Mouse (Mus musculus): Measurements from ENCODE around the gene Cab39.
"Not testable (repeated sequence)": the region's sequence is repeated elsewhere in the genome, so short reads cannot be mapped to it uniquely, and the experiment has no call there.

Cab39 gene

DNA sequence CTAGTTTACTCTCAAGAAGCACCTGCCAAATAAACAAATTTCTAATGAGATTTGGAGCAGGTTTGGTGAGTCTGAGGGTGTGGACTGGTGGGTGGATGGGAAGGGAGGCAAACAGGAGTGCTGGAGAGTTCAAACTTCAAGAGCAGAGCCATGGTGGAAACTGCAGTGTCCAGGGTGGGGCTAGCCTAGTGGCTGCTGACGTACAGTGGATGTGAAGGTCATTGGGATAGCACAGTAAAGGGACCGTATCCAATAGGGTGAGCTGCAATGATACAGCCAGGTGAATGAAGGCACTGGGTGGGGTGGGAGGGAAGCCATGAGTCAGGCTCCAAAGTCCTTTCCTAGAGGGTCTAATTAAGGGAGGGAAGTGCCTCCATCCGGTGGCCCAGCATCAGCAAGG lies 2.7 kb upstream of the Cab39 start:
- in situ Hi-C loops (cut with MseI, MboI): no loop called here

DNA sequence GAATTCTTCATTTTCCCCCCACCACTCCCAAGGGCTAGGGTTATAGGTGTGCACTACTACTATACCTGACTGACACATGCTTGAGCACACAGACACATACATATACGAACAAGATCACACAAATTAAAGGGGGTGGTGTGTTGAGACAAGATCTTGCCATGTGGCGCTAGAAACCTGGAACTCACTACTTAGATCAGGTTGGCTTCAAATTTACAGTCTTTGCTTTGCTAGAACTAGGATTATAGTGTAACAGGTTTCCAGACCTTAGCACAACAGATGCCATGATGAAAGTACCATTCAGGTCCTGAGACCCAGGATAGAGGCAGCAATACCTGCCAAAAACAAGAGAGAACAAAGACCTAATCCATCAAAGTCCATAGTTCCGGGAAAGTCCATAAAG lies 1.8 kb upstream of the Cab39 start:
- in situ Hi-C loops (cut with MseI, MboI): no loop called here

DNA sequence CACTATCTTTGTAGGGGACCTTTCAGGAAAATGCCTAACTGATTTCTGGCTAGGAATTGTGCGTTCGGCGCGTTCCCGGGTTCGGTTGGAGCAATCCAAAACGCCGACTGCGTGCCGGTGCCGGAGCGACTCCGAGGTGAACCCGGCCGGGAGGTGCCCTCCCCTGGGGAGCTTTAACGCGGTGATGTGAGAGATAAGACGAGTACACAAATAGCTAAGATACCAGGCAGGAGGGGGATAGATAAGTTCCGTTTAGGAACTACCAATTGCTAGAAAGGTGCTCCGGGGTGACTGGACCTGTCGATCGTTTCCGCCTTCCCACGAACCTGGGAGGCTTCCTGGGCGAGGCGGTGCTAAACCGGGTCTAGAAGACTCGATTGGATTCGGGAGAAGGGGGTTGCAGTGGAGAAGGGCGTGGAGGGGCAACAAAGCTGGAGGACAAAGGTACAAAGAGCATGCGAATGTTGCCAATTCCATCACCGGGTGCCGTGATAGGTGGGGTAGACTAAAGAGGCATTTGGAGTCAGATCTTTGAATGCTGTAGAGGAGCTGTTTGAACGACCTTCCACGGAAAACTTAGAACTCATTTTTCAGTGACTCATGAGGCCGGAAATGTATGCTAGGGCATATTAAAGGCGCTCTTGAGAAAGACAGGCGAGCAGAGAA lies 998 bp downstream of the Cab39 start:
- in situ Hi-C loops (cut with MseI, MboI): no loop called here

DNA sequence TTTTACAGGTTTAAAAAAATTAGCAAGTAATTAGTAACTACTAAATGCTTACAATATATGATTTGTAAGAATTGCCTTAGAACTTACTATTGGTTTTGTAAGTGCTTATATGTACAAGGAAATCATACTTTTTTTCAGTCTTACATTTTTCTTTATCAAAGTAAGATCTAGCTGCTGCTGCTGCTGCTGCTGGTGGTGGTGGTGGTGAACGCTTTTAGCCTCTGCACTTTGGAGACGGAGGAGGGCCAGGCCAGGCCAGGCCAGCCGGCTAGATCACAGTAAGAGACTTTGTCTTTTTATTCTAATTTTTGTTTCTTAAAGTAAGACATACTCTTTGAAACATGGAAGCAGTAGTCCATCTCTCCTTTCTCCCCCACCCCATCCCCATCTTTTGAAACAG lies 2.0 kb downstream of the Cab39 start:
- in situ Hi-C loops (cut with MseI, MboI): no loop called here

DNA sequence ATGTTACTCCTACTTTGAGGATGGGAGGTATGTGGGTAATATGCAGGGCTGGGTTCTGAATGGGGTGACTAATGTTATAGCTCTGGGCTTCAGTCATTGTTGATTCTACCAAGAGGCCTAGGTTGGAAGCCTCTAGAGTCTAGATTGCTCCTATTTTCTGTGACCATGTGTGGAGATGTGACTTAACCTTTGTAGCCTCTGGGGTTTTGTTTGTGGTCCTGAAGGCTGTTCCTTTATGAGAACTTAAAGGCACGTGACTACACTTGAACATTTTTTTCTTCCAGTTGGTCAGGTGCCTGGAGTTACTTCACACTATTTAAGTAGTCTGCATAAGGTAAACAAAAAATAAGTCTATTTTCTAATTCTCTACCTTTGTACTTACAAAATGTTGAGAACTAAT lies 6.5 kb downstream of the Cab39 start:
- in situ Hi-C loops (cut with MseI, MboI): no loop called here

DNA sequence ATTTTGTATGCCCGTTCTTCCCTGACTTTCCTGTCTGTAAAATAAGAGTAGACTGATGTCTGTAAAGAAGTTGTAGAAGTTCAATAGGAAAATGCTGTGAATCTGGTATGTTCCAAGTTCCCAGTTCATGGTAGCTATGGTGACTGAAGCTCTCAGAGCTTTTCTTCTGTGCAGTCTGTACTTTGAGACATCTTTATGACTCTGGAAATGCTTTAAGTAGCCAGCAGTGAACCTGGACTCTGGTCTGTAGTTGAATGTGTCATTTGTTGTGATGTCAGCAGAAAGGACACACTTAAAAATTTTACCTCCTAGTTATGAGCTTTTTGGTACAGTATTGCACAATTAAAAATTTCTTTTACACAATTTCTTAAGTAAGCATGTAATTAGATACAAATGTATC lies 9.3 kb downstream of the Cab39 start:
- in situ Hi-C loops (cut with MseI, MboI): no loop called here

DNA sequence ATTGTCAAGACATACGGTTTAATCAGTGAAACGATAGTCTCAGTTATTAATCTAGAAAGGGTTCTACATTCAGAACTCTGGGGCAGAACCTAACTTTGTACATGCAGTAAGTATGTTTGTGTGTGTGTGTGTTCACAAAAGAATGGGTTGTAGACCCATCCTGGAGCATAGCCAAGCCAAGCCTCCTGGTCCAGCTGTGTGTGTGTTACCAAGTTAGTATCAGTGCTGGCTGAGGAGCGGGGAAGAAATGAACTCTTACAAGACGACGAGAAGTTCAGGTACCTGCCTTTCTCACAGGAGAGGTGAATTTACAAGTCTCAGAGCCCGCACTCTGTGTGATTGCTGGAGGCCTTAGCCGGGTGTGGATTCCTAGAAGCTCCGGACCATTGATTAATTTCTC lies 11.3 kb downstream of the Cab39 start:
- in situ Hi-C loops (cut with MseI, MboI): no loop called here

DNA sequence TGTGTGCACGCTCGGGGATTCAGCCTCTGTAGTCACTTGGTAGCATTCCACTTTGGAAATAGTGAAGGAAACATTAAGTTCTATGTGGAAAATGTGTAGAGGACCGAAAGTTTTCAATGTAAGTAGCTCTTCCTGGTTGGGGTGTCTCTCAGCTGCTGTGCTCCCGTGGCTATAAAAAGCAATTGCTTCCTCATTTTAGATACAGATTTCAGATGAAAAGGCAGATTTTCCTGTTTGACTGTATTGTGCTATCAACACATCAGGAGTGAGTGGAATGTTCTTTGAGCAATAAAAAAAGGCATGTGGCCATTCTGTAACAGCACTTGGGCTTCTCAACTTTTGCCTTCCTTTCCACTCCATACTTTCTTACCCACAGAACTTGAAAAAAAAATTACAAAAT lies 16.0 kb downstream of the Cab39 start:
- in situ Hi-C loops (cut with MseI, MboI): no loop called here

DNA sequence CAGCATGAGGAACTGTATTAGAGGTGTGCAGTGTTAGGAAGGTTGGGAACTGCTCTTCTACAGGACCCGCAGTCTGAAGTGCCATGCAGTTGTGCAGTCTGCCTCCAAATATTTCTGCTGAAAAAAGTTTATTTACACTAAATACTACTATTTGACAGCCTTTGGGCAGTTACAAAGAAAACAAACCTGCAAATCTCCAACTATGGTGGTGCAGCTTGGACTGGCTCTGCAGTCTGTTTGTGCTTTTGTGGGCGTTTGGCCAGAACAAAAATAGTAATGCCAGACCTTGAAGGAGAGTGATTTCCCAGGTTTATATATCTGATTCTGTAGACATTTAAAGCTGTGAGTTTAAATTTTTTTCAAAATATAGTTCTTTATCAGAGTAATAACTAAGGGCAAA lies 17.1 kb downstream of the Cab39 start:
- in situ Hi-C loops (cut with MseI, MboI): no loop called here

DNA sequence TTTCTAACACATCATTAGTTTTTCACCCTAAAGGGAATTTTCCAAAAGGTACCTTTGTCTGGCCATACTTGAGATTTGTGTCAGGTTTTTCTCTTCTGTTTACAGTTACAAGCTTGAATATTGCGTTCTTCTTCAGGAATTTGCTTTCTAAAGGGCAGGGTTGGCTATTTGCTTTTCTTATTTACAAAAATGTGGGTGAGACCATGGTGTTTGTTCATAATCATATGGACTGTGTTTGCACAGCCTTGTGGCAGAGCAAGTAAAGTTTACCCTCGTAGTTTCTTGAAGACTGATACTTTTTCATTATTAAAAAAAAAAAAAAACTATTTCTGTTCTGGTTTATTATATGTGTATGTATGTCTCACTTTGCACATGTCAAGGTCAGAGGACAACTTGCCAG lies 17.5 kb downstream of the Cab39 start:
- in situ Hi-C loops (cut with MseI, MboI): no loop called here

DNA sequence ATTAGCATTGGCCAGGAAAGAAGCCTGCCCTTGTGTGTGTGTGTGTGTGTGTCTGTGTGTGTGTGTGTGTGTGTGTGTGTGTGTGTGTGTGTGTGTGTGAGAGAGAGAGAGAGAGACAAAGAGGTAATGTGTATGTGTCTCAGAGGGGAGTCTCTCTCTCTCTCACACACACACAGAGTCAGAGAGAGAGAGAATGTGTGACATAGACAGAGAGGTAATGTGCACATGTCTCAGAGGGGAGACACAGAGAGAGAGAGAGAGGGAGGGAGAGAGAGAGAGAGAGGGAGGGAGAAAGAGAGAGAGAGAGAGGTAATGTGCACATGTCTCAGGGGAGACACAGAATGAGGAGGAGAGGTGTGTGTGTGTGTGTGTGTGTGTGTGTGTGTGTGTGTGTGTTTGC lies 21.0 kb downstream of the Cab39 start:
- in situ Hi-C loops (cut with MseI, MboI): not testable (repeated sequence)

DNA sequence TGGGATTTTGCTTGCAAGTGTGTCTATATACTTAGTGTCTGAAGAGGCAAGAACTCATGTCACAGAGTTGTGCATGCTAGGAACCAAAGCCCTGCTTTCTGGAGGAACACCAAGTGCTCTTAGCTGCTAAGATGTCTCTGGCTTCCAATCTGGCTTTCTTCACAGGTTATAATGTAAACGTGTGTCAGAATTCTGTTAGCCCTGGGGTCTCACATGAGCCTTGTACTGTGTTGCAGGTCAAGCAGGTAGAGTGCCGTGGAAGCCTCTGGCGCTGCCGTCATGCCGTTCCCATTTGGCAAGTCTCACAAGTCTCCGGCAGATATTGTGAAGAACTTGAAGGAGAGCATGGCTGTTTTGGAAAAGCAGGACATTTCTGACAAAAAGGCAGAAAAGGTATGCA lies 24.9 kb downstream of the Cab39 start:
- in situ Hi-C loops (cut with MseI, MboI): no loop called here

DNA sequence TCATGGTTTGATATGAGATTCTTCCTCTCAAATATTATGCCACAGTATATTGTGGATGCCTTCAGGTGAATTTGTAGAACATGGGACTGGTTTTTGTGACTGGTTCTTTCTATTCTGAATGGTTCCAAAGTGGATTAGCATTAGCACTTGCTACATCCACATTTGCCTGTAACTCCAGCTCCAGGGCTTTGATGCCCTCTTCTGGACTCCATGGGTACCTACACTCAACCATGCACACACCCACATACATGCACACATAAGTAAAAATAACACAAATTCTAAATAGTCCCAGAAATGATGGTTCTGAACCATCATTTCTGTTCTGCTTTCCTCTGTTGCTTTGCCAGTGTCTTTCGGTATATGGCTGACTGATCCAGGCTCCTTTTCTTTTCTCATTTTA lies 26.5 kb downstream of the Cab39 start:
- in situ Hi-C loops (cut with MseI, MboI): no loop called here

DNA sequence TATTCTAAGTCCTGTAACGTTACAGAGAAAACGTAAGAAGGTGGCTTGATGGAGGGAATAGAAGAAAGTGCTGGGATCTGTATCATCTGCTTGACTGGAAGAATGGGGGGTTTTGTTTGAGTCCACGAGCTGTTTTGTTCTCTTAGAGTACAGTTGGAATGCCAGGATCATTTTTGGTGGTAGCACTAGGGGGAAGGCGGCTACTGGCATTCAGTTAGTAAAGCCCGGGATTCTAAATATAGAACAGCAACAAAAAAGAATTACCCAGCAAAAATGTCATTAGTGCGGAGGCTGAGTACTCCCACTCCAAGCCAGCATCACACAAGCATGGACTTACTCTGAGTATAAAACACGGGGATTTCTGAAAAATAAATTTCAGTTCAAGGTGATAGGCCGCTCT lies 29.0 kb downstream of the Cab39 start:
- in situ Hi-C loops (cut with MseI, MboI): no loop called here

DNA sequence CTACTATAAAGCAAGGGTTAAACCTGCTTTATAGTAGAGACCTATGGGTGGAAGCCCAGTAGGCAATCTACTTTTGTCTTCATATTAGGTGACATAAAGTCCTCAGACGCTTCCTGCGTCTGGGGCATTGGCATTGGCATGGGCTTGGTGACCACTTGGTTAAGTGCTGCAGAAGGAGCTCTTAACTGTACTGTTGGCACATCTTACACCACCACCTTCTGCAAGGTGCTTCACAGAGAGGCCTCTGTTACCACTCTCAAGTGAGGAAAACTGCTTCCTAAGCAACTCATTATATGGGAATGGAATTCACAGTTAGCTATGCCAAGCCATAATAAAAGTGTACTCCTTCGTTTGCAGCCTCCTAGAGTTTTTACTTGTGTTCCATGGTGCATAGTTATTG lies 31.7 kb downstream of the Cab39 start:
- in situ Hi-C loops (cut with MseI, MboI): no loop called here

DNA sequence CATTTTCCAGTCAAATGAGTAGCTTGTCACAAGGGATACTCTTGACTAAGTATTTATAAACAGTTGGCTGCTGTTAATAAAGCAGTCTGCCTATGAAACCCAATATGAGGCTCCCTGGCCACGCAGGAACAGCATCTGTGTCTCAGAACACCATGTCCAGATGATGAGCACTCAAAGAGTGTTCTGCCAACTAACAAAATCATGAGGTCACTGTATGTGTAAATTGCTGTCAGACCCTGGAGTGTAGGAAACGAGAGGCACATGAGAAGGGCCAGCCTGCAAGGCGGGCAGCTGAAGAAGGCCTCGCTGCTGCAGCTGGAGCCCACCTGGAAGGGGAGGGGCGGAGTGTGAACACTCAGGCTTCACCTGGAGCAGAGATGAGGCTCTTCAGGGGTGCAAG lies 33.9 kb downstream of the Cab39 start:
- in situ Hi-C loops (cut with MseI, MboI): no loop called here

DNA sequence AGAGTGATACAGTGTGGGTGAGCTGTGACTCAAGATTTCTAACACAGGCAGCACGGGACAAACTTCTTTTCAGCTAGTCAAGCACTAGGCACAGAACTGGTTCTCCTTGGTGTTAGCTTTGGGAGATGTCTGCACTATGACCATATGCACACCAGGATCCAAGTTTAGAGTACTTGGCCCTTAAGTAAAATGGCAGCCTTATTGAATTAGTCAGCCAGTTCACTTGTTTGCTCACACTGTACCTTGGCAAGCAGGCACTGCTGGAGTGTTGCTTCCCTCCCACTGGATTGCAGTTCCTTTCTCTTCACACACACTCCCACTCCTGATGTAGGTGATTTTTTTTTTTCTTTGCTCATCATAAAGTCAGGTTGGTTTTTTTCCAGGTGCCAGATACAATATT lies 35.8 kb downstream of the Cab39 start:
- in situ Hi-C loops (cut with MseI, MboI): no loop called here

DNA sequence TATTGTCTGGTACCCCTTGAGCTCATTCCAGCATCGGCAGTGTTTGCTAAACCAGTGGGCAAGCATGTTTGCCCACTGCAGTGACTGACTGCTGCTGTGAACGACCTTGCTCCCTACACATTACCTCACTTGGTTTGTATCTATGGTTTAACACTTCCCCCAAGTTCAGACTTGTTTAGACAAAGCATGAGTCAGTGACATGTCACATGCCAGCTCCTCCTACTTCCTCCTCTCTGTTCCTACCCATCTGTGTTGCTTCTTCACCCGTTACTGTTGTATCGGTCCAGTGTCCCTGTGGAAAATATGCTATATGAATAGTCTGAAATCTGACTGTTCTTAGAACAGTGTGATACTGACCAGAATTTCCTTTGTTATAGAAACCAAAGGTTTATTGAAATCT lies 44.8 kb downstream of the Cab39 start:
- in situ Hi-C loops (cut with MseI, MboI): no loop called here

DNA sequence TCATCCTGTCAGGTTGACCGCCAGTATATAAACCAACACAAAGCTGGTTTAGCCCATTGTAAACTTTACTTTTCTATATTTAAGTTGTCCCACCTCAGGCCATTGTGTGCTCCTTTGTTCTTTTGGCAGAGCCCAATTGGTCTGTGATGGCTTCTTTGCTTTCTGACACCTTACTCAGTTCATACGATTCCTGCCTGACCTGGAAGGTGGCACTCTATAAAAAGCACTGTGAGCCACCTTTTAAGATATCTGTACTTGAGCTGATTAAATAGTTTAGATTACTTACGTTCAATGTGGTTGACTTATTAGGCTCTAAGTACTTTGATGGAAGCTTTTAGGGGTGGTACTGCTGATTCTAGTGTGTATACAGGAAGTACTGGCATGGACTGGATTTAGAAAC lies 46.1 kb downstream of the Cab39 start:
- in situ Hi-C loops (cut with MseI, MboI): no loop called here

DNA sequence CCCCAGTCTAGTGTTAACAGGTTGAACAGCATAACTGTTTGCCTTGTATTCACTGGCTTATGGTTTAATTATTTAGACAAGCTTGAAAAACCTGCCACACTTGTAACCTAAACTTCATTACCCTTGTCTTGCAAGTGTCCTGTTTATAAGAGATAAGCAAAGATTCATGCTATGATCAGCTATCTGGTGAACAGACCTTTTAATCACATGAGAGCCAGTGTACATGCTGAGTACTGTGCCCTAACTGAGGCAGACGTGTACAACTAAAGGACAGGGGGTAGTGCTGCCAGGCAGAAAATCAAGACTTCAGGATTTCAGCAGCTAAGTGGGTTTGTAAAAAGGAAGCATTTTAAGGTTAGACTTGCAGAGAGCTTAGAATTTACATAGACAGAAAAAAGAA lies 46.5 kb downstream of the Cab39 start:
- in situ Hi-C loops (cut with MseI, MboI): no loop called here

DNA sequence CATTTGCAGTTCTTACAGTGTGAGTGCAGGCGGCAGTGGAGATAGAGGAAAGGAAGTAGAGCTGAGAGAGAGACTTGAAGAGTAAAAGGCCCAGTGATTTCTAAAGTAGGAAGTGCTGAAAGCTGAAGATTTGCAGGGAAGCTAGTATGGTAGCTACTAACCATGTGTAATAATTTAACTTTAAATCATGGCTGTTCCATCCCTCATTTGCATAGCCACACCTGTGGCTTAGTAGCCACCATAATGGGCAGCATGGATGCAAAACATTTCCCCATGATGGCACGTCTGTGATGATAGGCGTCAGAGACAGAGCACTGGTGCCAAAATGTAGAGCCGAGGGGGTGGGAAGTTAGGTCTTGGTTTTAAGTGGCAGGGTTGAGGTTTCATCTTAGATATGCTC lies 47.2 kb downstream of the Cab39 start:
- in situ Hi-C loops (cut with MseI, MboI): no loop called here

DNA sequence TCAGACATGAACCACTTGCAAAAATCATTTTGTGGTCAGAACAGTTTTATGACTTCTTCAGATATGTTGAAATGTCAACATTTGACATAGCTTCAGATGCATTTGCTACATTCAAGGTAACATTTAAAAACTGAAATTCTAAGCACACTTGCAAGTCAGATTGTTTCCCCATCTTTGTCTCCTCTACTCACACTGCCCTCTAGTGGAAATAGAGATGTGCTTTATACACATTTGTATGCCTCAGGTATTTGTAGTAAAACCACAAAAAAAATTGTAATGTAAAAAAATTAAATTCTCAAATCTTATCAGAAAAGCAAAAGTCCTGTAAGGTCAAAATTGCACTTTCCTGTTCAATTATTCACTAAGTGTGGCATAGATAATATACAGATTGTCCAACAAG lies 49.0 kb downstream of the Cab39 start:
- in situ Hi-C loops (cut with MseI, MboI): no loop called here

DNA sequence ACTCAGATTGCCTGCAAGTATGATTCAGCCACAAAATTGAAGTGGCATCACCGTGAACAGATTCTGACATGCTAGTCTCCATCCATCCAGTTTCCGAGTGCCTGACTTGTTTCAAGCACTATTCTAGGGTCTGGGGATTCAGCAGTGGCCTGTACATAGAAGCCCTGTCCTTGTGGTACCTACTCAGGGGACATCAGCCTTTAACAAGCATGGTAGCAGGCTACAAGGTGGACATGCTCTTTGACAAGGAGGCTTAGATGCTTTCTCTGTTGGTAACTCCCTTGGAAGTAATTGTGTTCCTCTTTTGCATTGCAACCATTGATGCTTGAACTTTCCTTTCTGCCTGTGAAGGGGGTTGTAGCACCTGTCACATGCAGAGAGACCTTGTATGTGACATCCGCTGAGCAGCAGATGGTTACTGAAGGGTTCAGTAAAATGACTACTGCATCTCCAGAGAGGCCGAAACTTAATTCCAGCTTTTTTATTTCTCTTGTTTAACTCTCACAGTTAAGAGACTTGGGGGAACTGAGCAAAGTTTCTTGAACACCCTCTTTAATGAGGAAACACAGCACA lies 50.1 kb downstream of the Cab39 start:
- in situ Hi-C loops (cut with MseI, MboI): no loop called here

DNA sequence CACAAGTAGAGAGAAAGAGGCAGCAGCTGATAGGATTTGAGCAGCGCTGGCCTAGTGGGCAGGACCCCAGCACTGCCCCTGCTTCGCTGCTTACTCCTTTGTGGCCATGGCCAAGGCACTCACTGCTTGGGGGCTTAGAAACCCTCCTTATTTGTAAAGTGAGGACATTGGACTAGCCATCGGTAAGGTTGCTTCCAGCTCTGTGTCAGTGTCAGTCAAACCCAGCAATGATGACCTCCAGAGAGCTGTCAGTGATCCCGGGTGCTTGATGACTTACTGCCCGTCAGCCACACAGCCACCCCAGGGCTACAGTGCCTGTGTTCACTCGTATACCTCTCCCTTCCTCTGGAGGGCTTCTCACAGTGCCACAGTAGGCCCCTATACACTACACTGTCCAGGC lies 51.7 kb downstream of the Cab39 start:
- in situ Hi-C loops (cut with MseI, MboI): no loop called here
